Mouse (Mus musculus) embryonic fibroblast, embryonic 13.5 days (primary cell): ENCODE data around the gene Helt. TPM values are rescaled to one million over a fixed set of nuclear protein-coding genes. Genes with fewer than 3 reads are reported as not detected.

Experiments
- H3K27ac ChIP-seq: 2 replicates; pipeline ENCODE4 v1.5.1; 2012; ENCODE audit warnings: low read length, control low read depth, inconsistent platforms; ENCODE audit not compliant: insufficient read depth
- H3K4me1 ChIP-seq: 2 replicates; pipeline ENCODE4 v1.6.1; 2011; ENCODE audit warnings: low read length; ENCODE audit not compliant: control insufficient read depth, insufficient read depth
- H3K4me3 ChIP-seq: 2 replicates; pipeline ENCODE4 v1.5.1; 2011; ENCODE audit warnings: mild to moderate bottlenecking, control low read depth, low read length; ENCODE audit not compliant: insufficient read depth
- POLR2A ChIP-seq: IDR thresholded peaks from 2 replicates; pipeline ENCODE4 v1.6.1; 2011; ENCODE audit warnings: low read depth, mild to moderate bottlenecking, control low read depth, low read length, moderate library complexity
- polyA plus RNA-seq: library from polyadenylated mRNA; stranded (reverse); fragments of >200 nt; gene quantifications from 2 replicates; pipeline ENCODE4 v1.2.4, GENCODE M21; 2011; ENCODE audit warnings: low read depth; ENCODE audit not compliant: missing spikeins, insufficient read length

Helt gene
- polyA plus RNA-seq, 1 experiment, result not detected

DNA sequence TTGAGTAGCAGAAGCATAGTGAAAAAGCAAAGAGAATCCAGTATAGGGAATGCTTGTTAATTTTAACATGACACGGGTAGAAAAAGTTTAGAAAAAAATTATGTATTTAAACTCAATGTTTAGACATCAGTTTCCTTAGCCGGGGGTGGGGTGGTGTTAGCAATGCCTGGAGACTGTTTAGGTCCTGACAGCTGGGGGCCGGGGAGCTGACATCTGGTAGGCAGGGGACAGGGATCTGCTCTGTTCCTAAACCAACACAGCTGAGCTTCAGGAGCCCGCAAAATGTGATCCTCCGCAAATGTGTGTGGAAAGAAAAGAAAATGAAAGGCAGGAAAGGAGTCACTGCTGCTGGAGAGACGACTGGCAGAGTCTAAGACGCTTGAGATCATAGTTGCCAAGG is 51.5 kb downstream of the Helt start:
- H3K27ac ChIP-seq, result no peak overlapping the region
- no peak overlapping the region for H3K4me3 ChIP-seq
- no peak for TF ChIP-seq POLR2A
- H3K4me1 ChIP-seq, result no peaks in the 10 kb centered on the region

Other genes starting within 250 kb of the Helt start
- 17.3 and 19.7 TPM in 2 replicates for gene Cfap97, start 142.9 kb downstream of the Helt start, polyA plus RNA-seq
- 20.2 and 23.5 TPM in 2 replicates for gene Snx25, start 142.5 kb downstream of the Helt start, polyA plus RNA-seq
- gene Slc25a4, start 83.4 kb downstream of the Helt start, polyA plus RNA-seq, result 302 and 337 TPM in 2 replicates
- 10.1 and 12.7 TPM in 2 replicates for gene Acsl1, start 176.4 kb upstream of the Helt start, polyA plus RNA-seq